Mouse (Mus musculus) ES-Bruce4 (cell line): Measurements from ENCODE around the gene Ephb4. TPM values are rescaled to one million over a fixed set of nuclear protein-coding genes. Genes with fewer than 3 reads are reported as not detected.

ENCODE experiments used
- H3K27ac ChIP-seq: 2 replicates; pipeline ENCODE4 v1.5.1; 2012; ENCODE audit warnings: low read length, inconsistent platforms; ENCODE audit not compliant: insufficient read depth
- H3K27me3 ChIP-seq: 2 replicates; pipeline ENCODE4 v1.6.1; 2012; ENCODE audit warnings: mild to moderate bottlenecking, low read length, inconsistent platforms; ENCODE audit not compliant: control insufficient read depth, poor library complexity, insufficient read depth, severe bottlenecking
- H3K36me3 ChIP-seq: 2 replicates; pipeline ENCODE4 v1.6.1; 2012; ENCODE audit warnings: inconsistent platforms, mild to moderate bottlenecking, low read length, moderate library complexity; ENCODE audit not compliant: control insufficient read depth, poor library complexity, insufficient read depth, severe bottlenecking
- H3K4me1 ChIP-seq: one replicate; pipeline ENCODE4 v1.8.1; 2011; ENCODE audit warnings: low read length; ENCODE audit not compliant: control insufficient read depth, insufficient read depth
- H3K4me3 ChIP-seq: 2 replicates; pipeline ENCODE4 v1.5.1; 2011; ENCODE audit warnings: low read depth, mild to moderate bottlenecking, low read length
- H3K9ac ChIP-seq: 2 replicates; pipeline ENCODE4 v1.6.1; 2012; ENCODE audit warnings: low read depth, mild to moderate bottlenecking, inconsistent platforms; ENCODE audit not compliant: poor library complexity, severe bottlenecking
- H3K9me3 ChIP-seq: replicated peaks from 2 replicates; pipeline ENCODE4 v1.6.1; 2012; ENCODE audit warnings: mild to moderate bottlenecking, low read length, inconsistent platforms; ENCODE audit not compliant: control insufficient read depth, poor library complexity, insufficient read depth, severe bottlenecking
- CTCF ChIP-seq: IDR thresholded peaks from one replicate; pipeline ENCODE4 v1.8.1; 2011; ENCODE audit warnings: low read depth, low read length
- EP300 ChIP-seq: IDR thresholded peaks from 2 replicates; pipeline ENCODE4 v1.6.1; 2011; ENCODE audit warnings: low read depth, low read length; ENCODE audit not compliant: insufficient read depth
- POLR2A ChIP-seq: IDR thresholded peaks from one replicate; pipeline ENCODE4 v1.8.1; 2011; ENCODE audit warnings: low read length; ENCODE audit not compliant: insufficient read depth
- polyA plus RNA-seq: library from polyadenylated mRNA; stranded (reverse); fragments of >200 nt; gene quantifications from 2 replicates; pipeline ENCODE4 v1.2.4, GENCODE M21; 2011; ENCODE audit warnings: low read depth; ENCODE audit not compliant: missing spikeins, insufficient read depth, insufficient read length

Gene Ephb4
- polyA plus RNA-seq, 1 experiment, result 17.1 TPM

GRCm38 (mm10) chr5:137346388-137346787 is 3.5 kb upstream of the Ephb4 start:
- Histone ChIP-seq H3K27ac (no peak overlapping the region), H3K36me3 (no peaks in the 10 kb centered on the region), H3K9me3 (no peaks in the 10 kb centered on the region), H3K4me1 (no peaks in the 10 kb centered on the region), H3K9ac (no peak overlapping the region), H3K27me3 (no peaks in the 10 kb centered on the region), H3K4me3 (no peak overlapping the region)
- TF ChIP-seq POLR2A, result no peak
- TF ChIP-seq EP300, result no peak
- TF ChIP-seq CTCF, result no peak

GRCm38 (mm10) chr5:137346983-137347382 is 2.9 kb upstream of the Ephb4 start:
- no peaks in the 10 kb centered on the region for H3K4me1 ChIP-seq
- H3K9me3 ChIP-seq, result no peaks in the 10 kb centered on the region
- no peaks in the 10 kb centered on the region for H3K27me3 ChIP-seq
- no peaks in the 10 kb centered on the region for H3K36me3 ChIP-seq
- TF ChIP-seq CTCF (no peak), POLR2A (no peak), EP300 (no peak)
- no peak overlapping the region for H3K27ac ChIP-seq
- H3K9ac ChIP-seq, result no peak overlapping the region
- H3K4me3 ChIP-seq, result no peak overlapping the region

- Histone ChIP-seq H3K27ac (no peak overlapping the region), H3K4me1 (no peaks in the 10 kb centered on the region), H3K36me3 (no peaks in the 10 kb centered on the region), H3K4me3 (no peak overlapping the region), H3K9ac (no peak overlapping the region), H3K27me3 (no peaks in the 10 kb centered on the region), H3K9me3 (no peaks in the 10 kb centered on the region)
- TF ChIP-seq EP300 (no peak), CTCF (no peak)
These were observed 2.1 kb upstream of the Ephb4 start for GRCm38 (mm10) chr5:137347856-137348255.

- H3K4me1 ChIP-seq, result no peaks in the 10 kb centered on the region
- peak overlapping the region; percentile 85 for H3K27ac ChIP-seq
- peak overlapping the region; percentile 49 for H3K9ac ChIP-seq
- H3K27me3 ChIP-seq, result no peaks in the 10 kb centered on the region
- TF ChIP-seq EP300, result no peak
- TF ChIP-seq POLR2A, result no peak
- no peak for TF ChIP-seq CTCF
- no peaks in the 10 kb centered on the region for H3K9me3 ChIP-seq
- no peaks in the 10 kb centered on the region for H3K36me3 ChIP-seq
- peak overlapping the region; percentile 67 for H3K4me3 ChIP-seq
These were observed 1.2 kb upstream of the Ephb4 start for GRCm38 (mm10) chr5:137348482-137349383.

- TF ChIP-seq POLR2A, result no peak
- TF ChIP-seq CTCF, result no peak
- Histone ChIP-seq H3K36me3 (no peaks in the 10 kb centered on the region), H3K27ac (no peak overlapping the region), H3K27me3 (no peaks in the 10 kb centered on the region), H3K9me3 (no peaks in the 10 kb centered on the region), H3K4me3 (peak overlapping the region; percentile 77), H3K9ac (peak overlapping the region; percentile 89), H3K4me1 (no peaks in the 10 kb centered on the region)
These were observed 522 bp downstream of the Ephb4 start for GRCm38 (mm10) chr5:137350205-137351057.

GRCm38 (mm10) chr5:137351058-137351380 is 1.1 kb downstream of the Ephb4 start:
- TF ChIP-seq CTCF (no peak), POLR2A (no peak), EP300 (no peak)
- H3K36me3 ChIP-seq, result no peaks in the 10 kb centered on the region
- peak overlapping the region; percentile 77 for H3K4me3 ChIP-seq
- no peaks in the 10 kb centered on the region for H3K9me3 ChIP-seq
- H3K4me1 ChIP-seq, result no peaks in the 10 kb centered on the region
- no peaks in the 10 kb centered on the region for H3K27me3 ChIP-seq
- no peak overlapping the region for H3K27ac ChIP-seq
- H3K9ac ChIP-seq, result peak overlapping the region; percentile 89
